Mouse (Mus musculus) neural tube, embryonic 13.5 days (tissue): ENCODE measurements around the gene Dusp1. TPM values are rescaled to one million over a fixed set of nuclear protein-coding genes. Genes with fewer than 3 reads are reported as not detected.

ENCODE experiments used
- ATAC-seq: fragments of 200-750 bp; cut with Nextera tagmentation; 2 replicates; pipeline ENCODE4 v1.8.0; 2017; ENCODE audit warnings: low read depth, mild to moderate bottlenecking, moderate TSS enrichment, moderate library complexity
- H3K27ac ChIP-seq: fragments of 300-500 bp; sonication (generic); replicated peaks from 2 replicates; pipeline ENCODE4 v1.5.1; 2015; ENCODE audit warnings: moderate library complexity, mild to moderate bottlenecking, inconsistent platforms
- H3K27me3 ChIP-seq: fragments of 300-500 bp; sonication (generic); 2 replicates; pipeline ENCODE4 v1.6.1; 2015; ENCODE audit warnings: mild to moderate bottlenecking, inconsistent platforms
- H3K36me3 ChIP-seq: fragments of 300-500 bp; sonication (generic); 2 replicates; pipeline ENCODE4 v1.6.1; 2015; ENCODE audit warnings: mild to moderate bottlenecking, inconsistent platforms
- H3K4me1 ChIP-seq: fragments of 300-500 bp; sonication (generic); replicated peaks from 2 replicates; pipeline ENCODE4 v1.6.1; 2015; ENCODE audit warnings: inconsistent platforms
- H3K4me2 ChIP-seq: fragments of 300-500 bp; sonication (generic); 2 replicates; pipeline ENCODE4 v1.6.1; 2015; ENCODE audit warnings: inconsistent platforms, mild to moderate bottlenecking, moderate library complexity
- H3K4me3 ChIP-seq: fragments of 300-500 bp; sonication (generic); 2 replicates; pipeline ENCODE4 v1.5.1; 2015; ENCODE audit warnings: mild to moderate bottlenecking, inconsistent platforms
- H3K9ac ChIP-seq: fragments of 300-500 bp; sonication (generic); 2 replicates; pipeline ENCODE4 v1.6.1; 2015; ENCODE audit warnings: moderate library complexity, mild to moderate bottlenecking, inconsistent platforms
- H3K9me3 ChIP-seq: fragments of 300-500 bp; sonication (generic); 2 replicates; pipeline ENCODE4 v1.6.1; 2016; ENCODE audit warnings: inconsistent platforms
- WGBS: fragments of 180-500 bp; shearing (Covaris S2); methylation state at CpG from one replicate; pipeline ENCODE4 v1.1.7; 2015; 5-methylcytosine and 5-hydroxymethylcytosine counted together
- polyA plus RNA-seq: library from polyadenylated mRNA; unstranded; fragments of >200 nt; fragmentation: Nextera tagmentation; extraction: Ambion mirVana; gene quantifications from 2 replicates; pipeline ENCODE4 v1.2.1, GENCODE M21; 2015

The Dusp1 gene
- polyA plus RNA-seq, 1 experiment from 2014 or later: 36.8 TPM

GRCm38 (mm10) chr17:26572265-26572664 lies 10.3 kb upstream of the Dusp1 start:
- ATAC-seq: no peak
- Histone ChIP-seq H3K36me3 (peaks cover 35% of the 10 kb centered on the region), H3K9me3 (peaks cover 4% of the 10 kb centered on the region; the same call in 1 of the 2 replicates), H3K27me3 (no peaks in the 10 kb centered on the region), H3K4me2 (no peak overlapping the region), H3K4me3 (no peak overlapping the region), H3K27ac (no peak overlapping the region), H3K9ac (no peak overlapping the region), H3K4me1 (peaks cover 12% of the 10 kb centered on the region; the same call in 1 of the 2 replicates)
- WGBS: 93% methylated on average over 11 of the region's 11 CpGs

- no peak for ATAC-seq
- Histone ChIP-seq H3K27ac (no peak overlapping the region), H3K9me3 (peaks cover 4% of the 10 kb centered on the region; the same call in 1 of the 2 replicates), H3K9ac (no peak overlapping the region), H3K36me3 (peaks cover 41% of the 10 kb centered on the region), H3K4me1 (peaks cover 12% of the 10 kb centered on the region; the same call in 1 of the 2 replicates), H3K4me3 (no peak overlapping the region), H3K27me3 (no peaks in the 10 kb centered on the region), H3K4me2 (no peak overlapping the region)
- 89% methylated on average over 3 of the region's 3 CpGs for WGBS
Measured at GRCm38 (mm10) chr17:26571377-26571776, 9.4 kb upstream of the Dusp1 start.

- H3K9ac ChIP-seq: no peak overlapping the region
- H3K27ac ChIP-seq: no peak overlapping the region
- peaks cover 10% of the 10 kb centered on the region; the same call in 1 of the 2 replicates for H3K4me1 ChIP-seq
- no peak for ATAC-seq
- peaks cover 4% of the 10 kb centered on the region; the same call in 1 of the 2 replicates for H3K9me3 ChIP-seq
- 90% methylated on average over 11 of the region's 11 CpGs for WGBS
- H3K27me3 ChIP-seq: no peaks in the 10 kb centered on the region
- H3K36me3 ChIP-seq: peaks cover 47% of the 10 kb centered on the region
- no peak overlapping the region for H3K4me2 ChIP-seq
- no peak overlapping the region for H3K4me3 ChIP-seq
Measured at GRCm38 (mm10) chr17:26570651-26571118, 8.8 kb upstream of the Dusp1 start.

GRCm38 (mm10) chr17:26569594-26570350 lies 7.8 kb upstream of the Dusp1 start:
- Histone ChIP-seq H3K4me1 (peaks cover 7% of the 10 kb centered on the region; the same call in 1 of the 2 replicates), H3K27ac (no peak overlapping the region), H3K4me3 (no peak overlapping the region), H3K4me2 (no peak overlapping the region), H3K9me3 (peaks cover 4% of the 10 kb centered on the region; the same call in 1 of the 2 replicates), H3K9ac (no peak overlapping the region), H3K36me3 (peaks cover 54% of the 10 kb centered on the region), H3K27me3 (no peaks in the 10 kb centered on the region)
- 91% methylated on average over 4 of the region's 4 CpGs for WGBS
- no peak for ATAC-seq

GRCm38 (mm10) chr17:26567818-26568173 lies 5.9 kb upstream of the Dusp1 start:
- Histone ChIP-seq H3K36me3 (peaks cover 69% of the 10 kb centered on the region), H3K27ac (no peak overlapping the region), H3K9ac (no peak overlapping the region), H3K9me3 (peaks cover 4% of the 10 kb centered on the region; the same call in 1 of the 2 replicates), H3K4me2 (no peak overlapping the region), H3K4me1 (peaks cover 19% of the 10 kb centered on the region), H3K27me3 (no peaks in the 10 kb centered on the region), H3K4me3 (no peak overlapping the region)
- ATAC-seq: no peak
- WGBS: 98% methylated on average over 4 of the region's 4 CpGs

- H3K27me3 ChIP-seq: no peaks in the 10 kb centered on the region
- no peak overlapping the region for H3K27ac ChIP-seq
- peaks cover 4% of the 10 kb centered on the region; the same call in 1 of the 2 replicates for H3K9me3 ChIP-seq
- ATAC-seq: no peak
- no peak overlapping the region for H3K4me2 ChIP-seq
- peaks cover 25% of the 10 kb centered on the region for H3K4me1 ChIP-seq
- no peak overlapping the region for H3K9ac ChIP-seq
- H3K4me3 ChIP-seq: no peak overlapping the region
- peaks cover 69% of the 10 kb centered on the region for H3K36me3 ChIP-seq
- WGBS: 60% methylated on average over 8 of the region's 8 CpGs
Measured at GRCm38 (mm10) chr17:26567142-26567817, 5.4 kb upstream of the Dusp1 start.

GRCm38 (mm10) chr17:26564439-26564838 lies 2.5 kb upstream of the Dusp1 start:
- H3K9ac ChIP-seq: no peak overlapping the region
- H3K27me3 ChIP-seq: no peaks in the 10 kb centered on the region
- peaks cover 55% of the 10 kb centered on the region for H3K36me3 ChIP-seq
- no peak overlapping the region for H3K4me2 ChIP-seq
- 52% methylated on average over 9 of the region's 9 CpGs for WGBS
- H3K9me3 ChIP-seq: peaks cover 4% of the 10 kb centered on the region; the same call in 1 of the 2 replicates
- H3K27ac ChIP-seq: no peak overlapping the region
- peaks cover 37% of the 10 kb centered on the region for H3K4me1 ChIP-seq
- H3K4me3 ChIP-seq: no peak overlapping the region
- no peak for ATAC-seq

- Histone ChIP-seq H3K27me3 (no peaks in the 10 kb centered on the region), H3K36me3 (peaks cover 47% of the 10 kb centered on the region), H3K9me3 (peaks cover 4% of the 10 kb centered on the region; the same call in 1 of the 2 replicates), H3K4me2 (no peak overlapping the region), H3K4me3 (no peak overlapping the region), H3K27ac (no peak overlapping the region), H3K9ac (no peak overlapping the region), H3K4me1 (peaks cover 37% of the 10 kb centered on the region)
- WGBS: 86% methylated on average over 6 of the region's 6 CpGs
- ATAC-seq: no peak
Measured at GRCm38 (mm10) chr17:26563476-26563875, 1.5 kb upstream of the Dusp1 start.

- Histone ChIP-seq H3K4me2 (peak overlapping the region; percentile 97), H3K4me1 (peaks cover 37% of the 10 kb centered on the region), H3K9me3 (no peaks in the 10 kb centered on the region), H3K36me3 (peaks cover 35% of the 10 kb centered on the region), H3K9ac (peak overlapping the region; percentile 88), H3K27me3 (no peaks in the 10 kb centered on the region), H3K27ac (peak overlapping the region; percentile 77; the same call in 1 of the 2 replicates), H3K4me3 (peak overlapping the region; percentile 68)
- ATAC-seq: no peak
- WGBS: 81% methylated on average over 4 of the region's 4 CpGs
Measured at GRCm38 (mm10) chr17:26562292-26562691, 364 bp upstream of the Dusp1 start.

- Histone ChIP-seq H3K4me1 (peaks cover 37% of the 10 kb centered on the region), H3K36me3 (peaks cover 27% of the 10 kb centered on the region), H3K4me2 (peak within 1 kb of the TSS; percentile 97), H3K4me3 (peak within 1 kb of the TSS; percentile 68), H3K9me3 (no peaks in the 10 kb centered on the region), H3K27me3 (no peaks in the 10 kb centered on the region), H3K27ac (peak within 1 kb of the TSS; percentile 77), H3K9ac (peak within 1 kb of the TSS; percentile 88)
- WGBS: under 1% methylated on average over 36 of the region's 36 CpGs
- ATAC-seq: peak; percentile 98
Measured at GRCm38 (mm10) chr17:26561290-26561640, 663 bp downstream of the Dusp1 start, which contains the start of gene Ergic1. Ergic1 (plus strand) TSS chr17:26561489.

- Histone ChIP-seq H3K9me3 (no peaks in the 10 kb centered on the region), H3K36me3 (peaks cover 22% of the 10 kb centered on the region), H3K27me3 (no peaks in the 10 kb centered on the region), H3K9ac (peak overlapping the region; percentile 88), H3K4me2 (peak overlapping the region; percentile 97), H3K27ac (peak overlapping the region; percentile 77), H3K4me3 (peak overlapping the region; percentile 68), H3K4me1 (peaks cover 37% of the 10 kb centered on the region)
- 40% methylated on average over 9 of the region's 9 CpGs for WGBS
- peak; percentile 20; the same call in 1 of the 2 replicates for ATAC-seq
Measured at GRCm38 (mm10) chr17:26560526-26561289, 1.2 kb downstream of the Dusp1 start.
